Mouse (Mus musculus) thymus, adult 2 months (tissue): Measurements from ENCODE around the gene Oca2.

Experiments
- CTCF ChIP-seq: fragments of 200-500 bp; IDR thresholded peaks from 2 replicates; pipeline ENCODE4 v1.5.1; 2012; ENCODE audit warnings: mild to moderate bottlenecking, control low read depth, low read length, moderate library complexity, borderline replicate concordance; ENCODE audit not compliant: control insufficient read depth, poor library complexity, insufficient read depth; ENCODE audit errors: extremely low read depth
- POLR2A ChIP-seq: fragments of 200-500 bp; IDR thresholded peaks from 2 replicates; pipeline ENCODE4 v1.6.1; 2012; ENCODE audit warnings: mild to moderate bottlenecking, low read length, control low read depth, moderate library complexity; ENCODE audit not compliant: control insufficient read depth, poor library complexity, insufficient read depth; ENCODE audit errors: extremely low read depth

GRCm38 (mm10) chr7:56236617-56237016, 2.9 kb upstream of the Oca2 start:
- TF ChIP-seq CTCF (no peak), POLR2A (no peak)
